Mouse (Mus musculus) heart, postnatal 36 days (tissue): Measurements from ENCODE around the gene Kremen2. TPM values are rescaled to one million over a fixed set of nuclear protein-coding genes. Genes with fewer than 3 reads are reported as not detected.

ENCODE experiments used
- DNase-seq, 2 experiments: peaks; one replicate each; pipeline ENCODE4 v3.0.0; 2021 to 2022
- intact Hi-C: fragments of 180-260 bp; cut with DNase I; formaldehyde crosslinking; loops from one replicate; pipeline ENCODE4 v1.15.1; 2025
- total RNA-seq, 2 experiments: library from RNA; stranded (reverse); gene quantifications; 2 replicates each; pipeline ENCODE4 v1.2.3; 2021

The Kremen2 gene
- total RNA-seq, 2 experiments from 2014 or later: not detected

GRCm38 (mm10) chr17:23695801-23696200 is 49.8 kb downstream of the Kremen2 start:
- no peak for DNase-seq
- intact Hi-C loops: no loop called here

- intact Hi-C loops: no loop called here
- DNase-seq: no peak
Measured at GRCm38 (mm10) chr17:23694491-23694890, 51.1 kb downstream of the Kremen2 start.

Other genes starting within 250 kb of the Kremen2 start
- gene Zfp213, start 181.6 kb downstream of the Kremen2 start, total RNA-seq: 1 to 10 TPM; 4.9 to 5.1 TPM
- 1 to 10 TPM; 2.4 to 4.1 TPM for gene Zfp13, start 146.3 kb downstream of the Kremen2 start, total RNA-seq
- gene Zscan10, start 145.0 kb downstream of the Kremen2 start, total RNA-seq: not detected
- under 1 TPM in 1 of 2 experiments, not detected in 1; 0.14 TPM for gene Mmp25, start 100.6 kb downstream of the Kremen2 start, total RNA-seq
- not detected for gene Bicdl2, start 85.3 kb downstream of the Kremen2 start, total RNA-seq
- gene Hcfc1r1, start 72.2 kb downstream of the Kremen2 start, total RNA-seq: 100 to 1,000 TPM; 196 to 206 TPM
- 10 to 100 TPM; 11.6 to 11.7 TPM for gene Thoc6, start 72.0 kb downstream of the Kremen2 start, total RNA-seq
- 100 to 1,000 TPM in 1 of 2 experiments, 10 to 100 TPM in 1; 59.4 to 101 TPM for gene Tnfrsf12a, start 68.4 kb downstream of the Kremen2 start, total RNA-seq
- gene Cldn6, start 66.6 kb downstream of the Kremen2 start, total RNA-seq: not detected
- gene Cldn9, start 61.8 kb downstream of the Kremen2 start, total RNA-seq: not detected
- not detected for gene 1520401A03Rik, start 23.1 kb downstream of the Kremen2 start, total RNA-seq
- 1 to 10 TPM; 1.2 to 1.6 TPM for gene Pkmyt1, start 19.5 kb downstream of the Kremen2 start, total RNA-seq
- gene Paqr4, start 5.0 kb downstream of the Kremen2 start, total RNA-seq: 10 to 100 TPM; 20.0 to 28.5 TPM
- gene Flywch1, start 25.8 kb upstream of the Kremen2 start, total RNA-seq: 10 to 100 TPM; 31.8 to 33.3 TPM
- gene Flywch2, start 40.2 kb upstream of the Kremen2 start, total RNA-seq: under 1 TPM; 0.78 to 0.81 TPM
- 100 to 1,000 TPM; 154 to 159 TPM for gene Srrm2, start 44.7 kb upstream of the Kremen2 start, total RNA-seq
- gene Elob, start 83.3 kb upstream of the Kremen2 start, total RNA-seq: 100 to 1,000 TPM; 345 to 363 TPM
- gene Prss33, start 90.2 kb upstream of the Kremen2 start, total RNA-seq: not detected
- gene Prss32, start 98.0 kb upstream of the Kremen2 start, total RNA-seq: not detected
- gene Prss41, start 98.3 kb upstream of the Kremen2 start, total RNA-seq: not detected
- gene Prss21, start 122.2 kb upstream of the Kremen2 start, total RNA-seq: not detected
- gene Dcpp1, start 135.0 kb upstream of the Kremen2 start, total RNA-seq: not detected
- gene Dcpp2, start 135.0 kb upstream of the Kremen2 start, total RNA-seq: not detected
- not detected for gene Dcpp3, start 171.6 kb upstream of the Kremen2 start, total RNA-seq
- not detected for gene Sbp, start 195.8 kb upstream of the Kremen2 start, total RNA-seq
- not detected for gene Sbpl, start 209.4 kb upstream of the Kremen2 start, total RNA-seq
- not detected for gene Prss30, start 234.7 kb upstream of the Kremen2 start, total RNA-seq